Mouse (Mus musculus): Measurements from ENCODE around the gene Grid1. TPM values are rescaled to one million over a fixed set of nuclear protein-coding genes. Genes with fewer than 3 reads are reported as not detected.

Gene Grid1
- polyA plus RNA-seq, 1 experiment from 2014 or later = 0.41 TPM

DNA sequence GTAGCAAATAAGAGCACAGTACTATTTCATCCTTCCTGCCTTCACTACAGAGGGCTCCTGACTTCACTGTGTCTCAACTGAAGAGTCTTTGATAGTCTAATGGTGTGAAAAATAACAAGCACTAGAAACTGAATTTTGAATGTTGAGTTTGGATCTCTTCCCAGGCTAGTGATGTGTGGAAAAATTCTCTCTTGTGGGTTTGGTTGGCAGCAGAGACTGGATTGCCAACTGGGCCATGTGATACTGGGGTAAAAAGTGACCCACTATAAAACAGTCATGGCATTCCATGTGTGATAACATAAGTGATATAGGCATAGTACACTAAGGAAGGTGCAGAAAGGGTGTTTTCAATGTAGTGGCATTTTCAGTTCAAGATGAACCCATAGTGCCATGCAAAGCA is 699.5 kb downstream of the Grid1 start:
- H3K27ac ChIP-seq = no peak overlapping the region
- ATAC-seq = no peak
- no peaks in the 10 kb centered on the region for H3K9me3 ChIP-seq
- no peak overlapping the region for H3K4me3 ChIP-seq (replicated peaks)
- no peak overlapping the region for H3K4me2 ChIP-seq (replicated peaks)
- no peak overlapping the region for H3K9ac ChIP-seq
- no peaks in the 10 kb centered on the region for H3K4me1 ChIP-seq (replicated peaks)
- H3K36me3 ChIP-seq = no peaks in the 10 kb centered on the region
- H3K27me3 ChIP-seq (replicated peaks) = no peaks in the 10 kb centered on the region

DNA sequence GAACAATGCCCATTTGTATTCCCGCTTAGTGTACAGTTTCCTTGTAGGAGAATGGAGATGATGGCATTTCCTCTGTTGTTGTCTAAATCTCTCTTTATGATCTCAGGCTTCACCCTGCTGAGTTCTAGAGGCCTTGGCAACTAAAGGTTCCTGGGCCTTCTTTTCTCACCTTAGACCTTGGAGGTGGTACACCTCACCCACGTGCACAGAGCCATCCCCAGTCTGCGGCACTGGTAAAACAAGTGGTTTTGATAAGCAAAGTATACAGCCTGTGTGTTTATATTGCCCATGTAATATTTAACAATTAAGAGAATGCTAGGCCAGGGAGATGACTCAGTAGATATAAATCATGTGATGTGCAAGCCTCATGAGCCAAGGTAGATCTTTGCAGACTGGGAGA is 718.9 kb downstream of the Grid1 start:
- no peaks in the 10 kb centered on the region for H3K4me1 ChIP-seq (replicated peaks)

DNA sequence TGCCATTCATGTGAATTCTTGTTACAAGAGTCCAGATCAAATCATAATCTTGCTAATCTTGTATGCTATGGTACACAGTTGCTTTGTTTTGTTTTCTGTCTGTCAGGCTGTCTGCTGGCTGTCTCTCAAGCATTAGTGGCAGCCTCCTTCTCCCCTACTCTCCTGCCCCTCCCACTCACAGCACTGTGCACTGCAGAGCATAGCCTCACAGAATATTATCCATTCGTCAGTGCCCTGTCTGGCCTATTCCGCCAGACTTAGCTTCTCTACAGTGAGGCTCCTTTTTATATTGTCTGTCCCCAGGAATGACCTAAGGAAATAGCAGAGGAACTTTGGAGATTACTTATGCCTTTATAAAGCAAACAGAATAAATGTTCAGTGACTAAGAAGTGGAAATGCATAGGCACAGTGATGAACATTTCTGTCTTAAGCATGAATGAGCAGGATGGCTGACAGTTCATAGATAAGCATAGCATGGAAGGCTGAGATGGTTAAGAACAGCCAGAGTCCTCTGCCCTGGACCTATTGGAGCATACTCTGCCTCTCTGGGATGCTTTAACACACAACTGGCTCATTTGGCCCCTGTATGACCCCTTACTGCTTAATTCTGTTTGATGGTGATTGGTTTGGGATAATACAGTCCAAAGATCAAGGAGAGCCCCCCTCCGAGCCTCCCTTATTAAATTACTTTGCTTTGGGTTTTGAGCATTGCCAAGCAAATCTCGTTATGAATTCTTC is 721.5 kb downstream of the Grid1 start:
- Histone ChIP-seq H3K36me3 (no peaks in the 10 kb centered on the region), H3K27ac (no peak overlapping the region), H3K9ac (no peak overlapping the region), H3K4me2 (replicated peaks) (no peak overlapping the region), H3K4me3 (replicated peaks) (no peak overlapping the region), H3K4me1 (replicated peaks) (no peaks in the 10 kb centered on the region), H3K27me3 (replicated peaks) (no peaks in the 10 kb centered on the region), H3K9me3 (no peaks in the 10 kb centered on the region)
- peak; percentile 73 for ATAC-seq
- 55% methylated on average over 4 of the region's 4 CpGs for WGBS

More for the DNA sequence above, 718.9 kb downstream of the Grid1 start:
- ATAC-seq = peak; percentile 57
- no peaks in the 10 kb centered on the region for H3K27me3 ChIP-seq (replicated peaks)
- H3K36me3 ChIP-seq = no peaks in the 10 kb centered on the region
- 60% methylated on average over 3 of the region's 3 CpGs for WGBS
- no peaks in the 10 kb centered on the region for H3K9me3 ChIP-seq
- no peak overlapping the region for H3K4me2 ChIP-seq (replicated peaks)
- no peak overlapping the region for H3K9ac ChIP-seq
- no peak overlapping the region for H3K27ac ChIP-seq
- H3K4me3 ChIP-seq (replicated peaks) = no peak overlapping the region

GRCm38 (mm10) chr14:35541992-35542380 is 722.1 kb downstream of the Grid1 start:
- Histone ChIP-seq H3K4me2 (replicated peaks) (no peak overlapping the region), H3K27me3 (replicated peaks) (no peaks in the 10 kb centered on the region), H3K9ac (no peak overlapping the region), H3K27ac (no peak overlapping the region), H3K4me1 (replicated peaks) (no peaks in the 10 kb centered on the region), H3K36me3 (no peaks in the 10 kb centered on the region), H3K9me3 (no peaks in the 10 kb centered on the region), H3K4me3 (replicated peaks) (no peak overlapping the region)
- peak; percentile 79 for ATAC-seq
- WGBS = 44% methylated on average over 1 of the region's 1 CpGs

DNA sequence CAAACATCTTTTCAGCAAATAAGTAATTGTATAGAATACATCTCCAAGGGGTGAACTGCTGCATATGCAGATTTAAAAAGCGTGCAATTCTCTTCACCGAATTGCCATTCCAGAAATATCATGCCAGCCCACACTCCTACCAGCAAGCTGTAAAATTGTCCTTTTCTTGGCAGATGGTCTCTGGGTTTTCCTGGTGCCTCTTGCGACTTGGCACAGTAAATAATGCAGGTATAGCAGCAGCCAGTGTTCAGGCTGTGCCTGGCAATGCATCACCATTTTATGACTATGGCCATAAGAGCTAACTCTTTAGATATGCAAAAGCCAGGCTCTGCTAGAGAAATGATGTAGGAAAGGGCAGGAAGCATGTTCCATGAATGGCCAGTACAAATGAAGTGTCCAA is 734.4 kb downstream of the Grid1 start:
- WGBS = 85% methylated on average over 3 of the region's 3 CpGs
- Histone ChIP-seq H3K4me1 (replicated peaks) (no peaks in the 10 kb centered on the region), H3K36me3 (no peaks in the 10 kb centered on the region), H3K27ac (no peak overlapping the region), H3K9me3 (no peaks in the 10 kb centered on the region), H3K9ac (no peak overlapping the region), H3K4me3 (replicated peaks) (no peak overlapping the region), H3K27me3 (replicated peaks) (no peaks in the 10 kb centered on the region), H3K4me2 (replicated peaks) (no peak overlapping the region)
- ATAC-seq = no peak

DNA sequence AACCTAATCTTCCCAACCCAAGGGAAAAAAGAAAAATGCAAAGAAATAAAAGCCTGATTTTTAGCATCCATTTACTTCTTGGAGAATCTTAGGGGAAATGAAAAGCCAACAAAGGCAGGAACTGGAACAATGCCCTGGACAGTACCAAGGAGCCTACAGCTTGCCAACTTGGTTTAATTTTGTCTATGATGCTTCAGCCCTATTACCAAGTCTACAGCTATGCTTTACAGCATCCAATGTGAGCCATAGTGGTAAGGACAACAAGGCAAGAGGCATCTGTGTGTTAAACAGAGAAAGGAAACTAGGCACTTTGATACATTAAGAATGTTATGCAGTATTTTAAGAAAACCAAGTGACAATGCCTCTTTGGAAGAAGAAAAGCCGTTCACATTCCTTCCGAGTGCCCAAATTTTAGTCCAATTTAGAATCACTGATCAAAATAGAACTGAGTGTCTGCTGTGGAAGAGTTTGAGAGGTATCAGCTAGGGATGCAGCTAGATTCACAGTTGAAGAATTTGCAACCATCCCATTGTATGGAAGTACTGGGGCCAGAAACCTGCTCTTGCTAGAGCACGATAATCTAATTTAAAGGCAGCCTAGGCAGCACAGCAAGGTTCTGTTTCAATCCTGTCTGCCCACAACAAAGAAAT is 741.5 kb downstream of the Grid1 start:
- Histone ChIP-seq H3K4me1 (replicated peaks) (no peaks in the 10 kb centered on the region), H3K9me3 (no peaks in the 10 kb centered on the region), H3K9ac (no peak overlapping the region), H3K4me3 (replicated peaks) (no peak overlapping the region), H3K27me3 (replicated peaks) (no peaks in the 10 kb centered on the region), H3K4me2 (replicated peaks) (no peak overlapping the region), H3K27ac (no peak overlapping the region), H3K36me3 (no peaks in the 10 kb centered on the region)
- no peak for ATAC-seq
- WGBS = 88% methylated on average over 3 of the region's 3 CpGs

DNA sequence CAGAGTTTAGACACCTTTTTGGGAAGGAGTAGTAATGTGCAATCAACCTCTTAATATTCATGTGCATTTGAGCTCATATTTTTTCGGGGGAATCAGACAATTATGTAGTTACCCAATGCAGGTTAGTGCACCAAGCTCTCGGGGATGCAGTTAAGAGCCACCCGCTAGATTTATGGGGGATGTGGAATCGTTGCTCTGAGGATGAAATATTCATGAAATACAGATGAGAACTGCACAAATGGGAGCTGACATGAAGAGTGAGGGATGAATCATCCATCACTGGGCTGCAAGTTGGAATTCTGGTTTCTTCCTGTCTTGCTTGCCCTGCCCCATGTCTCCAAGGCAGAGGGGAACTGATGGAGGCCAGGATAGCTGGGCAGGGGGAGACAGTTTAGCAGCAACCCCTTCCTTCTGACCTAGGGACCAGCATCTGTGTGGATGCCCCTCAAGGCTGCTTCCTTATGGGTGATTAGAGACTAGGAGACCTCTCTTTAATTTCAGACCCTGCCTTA is 753.1 kb downstream of the Grid1 start:
- Histone ChIP-seq H3K9ac (no peak overlapping the region), H3K4me1 (replicated peaks) (no peaks in the 10 kb centered on the region), H3K9me3 (no peaks in the 10 kb centered on the region), H3K4me2 (replicated peaks) (no peak overlapping the region), H3K4me3 (replicated peaks) (no peak overlapping the region), H3K36me3 (no peaks in the 10 kb centered on the region), H3K27ac (no peak overlapping the region), H3K27me3 (replicated peaks) (no peaks in the 10 kb centered on the region)
- 82% methylated on average over 4 of the region's 4 CpGs for WGBS
- ATAC-seq = no peak

DNA sequence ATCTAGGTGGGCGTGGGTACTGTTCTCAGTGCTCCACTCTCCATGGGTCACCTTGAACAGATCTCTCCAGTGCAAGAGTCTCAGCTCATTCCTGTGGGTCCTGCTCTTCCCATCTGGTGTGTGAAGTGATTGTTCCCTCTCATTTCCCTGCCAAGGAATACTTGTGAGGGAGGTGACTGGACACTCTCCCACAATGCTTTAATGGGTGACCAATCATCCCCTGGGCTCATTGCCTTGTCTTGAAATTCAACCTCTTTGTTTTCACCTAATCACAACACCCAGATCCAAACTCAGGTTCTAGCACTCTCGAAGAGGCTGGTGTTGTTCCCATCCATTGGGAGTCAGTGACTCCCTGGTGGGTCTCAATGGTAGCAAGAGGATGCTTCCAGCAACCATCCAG is 754.6 kb downstream of the Grid1 start:
- H3K4me3 ChIP-seq (replicated peaks) = no peak overlapping the region
- H3K36me3 ChIP-seq = no peaks in the 10 kb centered on the region
- no peak overlapping the region for H3K27ac ChIP-seq
- H3K4me2 ChIP-seq (replicated peaks) = no peak overlapping the region
- no peaks in the 10 kb centered on the region for H3K4me1 ChIP-seq (replicated peaks)
- ATAC-seq = no peak
- no peaks in the 10 kb centered on the region for H3K9me3 ChIP-seq
- no peak overlapping the region for H3K9ac ChIP-seq
- no peaks in the 10 kb centered on the region for H3K27me3 ChIP-seq (replicated peaks)
- 68% methylated on average over 2 of the region's 2 CpGs for WGBS

GRCm38 (mm10) chr14:35575285-35575684 is 755.4 kb downstream of the Grid1 start:
- Histone ChIP-seq H3K9ac (no peak overlapping the region), H3K4me3 (replicated peaks) (no peak overlapping the region), H3K4me2 (replicated peaks) (no peak overlapping the region), H3K27me3 (replicated peaks) (no peaks in the 10 kb centered on the region), H3K27ac (no peak overlapping the region), H3K4me1 (replicated peaks) (no peaks in the 10 kb centered on the region), H3K36me3 (no peaks in the 10 kb centered on the region), H3K9me3 (no peaks in the 10 kb centered on the region)
- no peak for ATAC-seq
- 80% methylated on average over 6 of the region's 6 CpGs for WGBS

DNA sequence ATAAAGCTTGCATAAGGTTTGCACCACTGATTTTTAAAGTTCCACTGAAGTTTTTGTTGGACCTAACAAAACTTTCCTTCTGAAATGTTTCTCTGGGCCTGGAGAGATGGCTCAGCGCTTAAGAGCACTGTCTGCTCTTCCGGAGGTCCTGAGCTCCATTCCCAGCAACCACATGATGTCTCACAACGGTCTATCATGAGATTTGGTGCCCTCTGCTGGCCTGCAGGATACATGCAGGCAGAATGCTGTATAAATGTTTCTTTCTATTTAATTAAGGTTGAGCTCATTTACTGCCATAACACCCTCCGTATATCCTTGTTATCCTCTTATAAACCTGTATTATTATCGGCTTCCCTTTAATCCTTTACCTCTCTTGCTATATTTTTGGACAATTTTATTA is 805.8 kb downstream of the Grid1 start:
- Histone ChIP-seq H3K4me1 (replicated peaks) (no peaks in the 10 kb centered on the region), H3K9me3 (no peaks in the 10 kb centered on the region), H3K4me3 (replicated peaks) (no peak overlapping the region), H3K27me3 (replicated peaks) (no peaks in the 10 kb centered on the region), H3K27ac (no peak overlapping the region), H3K36me3 (no peaks in the 10 kb centered on the region), H3K9ac (no peak overlapping the region), H3K4me2 (replicated peaks) (no peak overlapping the region)
- ATAC-seq = no peak
- 90% methylated on average over 5 of the region's 5 CpGs for WGBS

MicroRNA genes within 50 kb of the gene (microRNA counts, 519-probe panel; counts per million panel counts)
- 1,457 counts per million, percentile 33 among the panel's probes with 10 or more counts for microRNA mmu-miR-346

Other genes with a start within 250 kb of the Grid1 start
- gene Ldb3, start 231.4 kb upstream of the Grid1 start, polyA plus RNA-seq (2015; fragmentation: Nextera tagmentation; extraction: Ambion mirVana) = 7.6 and 7.8 TPM in 2 replicates
- gene Opn4, start 220.0 kb upstream of the Grid1 start, polyA plus RNA-seq (2015; fragmentation: Nextera tagmentation; extraction: Ambion mirVana) = 0.37 TPM in 1 of 2 replicates, not detected in the other
- gene Wapl, start 146.2 kb upstream of the Grid1 start, polyA plus RNA-seq (2015; fragmentation: Nextera tagmentation; extraction: Ambion mirVana) = 25.3 and 29.0 TPM in 2 replicates

Data from intestine, embryonic 15.5 days (tissue).